Mouse (Mus musculus) hindbrain, embryonic 12.5 days (tissue): ENCODE data around the gene Uba52. TPM values are rescaled to one million over a fixed set of nuclear protein-coding genes. Genes with fewer than 3 reads are reported as not detected.

ENCODE experiments used
- ATAC-seq: fragments of 200-750 bp; cut with Nextera tagmentation; 2 replicates; pipeline ENCODE4 v1.8.0; 2017; ENCODE audit warnings: moderate TSS enrichment; ENCODE audit not compliant: low FRiP score
- H3K27ac ChIP-seq: fragments of 300-500 bp; sonication (generic); 2 replicates; pipeline ENCODE4 v1.5.1; 2016; ENCODE audit warnings: mild to moderate bottlenecking
- H3K27me3 ChIP-seq: fragments of 300-500 bp; sonication (generic); 2 replicates; pipeline ENCODE4 v1.6.1; 2016; ENCODE audit warnings: mild to moderate bottlenecking
- H3K36me3 ChIP-seq: fragments of 300-500 bp; sonication (generic); 2 replicates; pipeline ENCODE4 v1.6.1; 2016; ENCODE audit warnings: mild to moderate bottlenecking
- H3K4me1 ChIP-seq: fragments of 300-500 bp; sonication (generic); 2 replicates; pipeline ENCODE4 v1.6.1; 2016
- H3K4me2 ChIP-seq: fragments of 300-500 bp; sonication (generic); replicated peaks from 2 replicates; pipeline ENCODE4 v1.6.1; 2016; ENCODE audit warnings: mild to moderate bottlenecking
- H3K4me3 ChIP-seq: fragments of 300-500 bp; sonication (generic); 2 replicates; pipeline ENCODE4 v1.5.1; 2016; ENCODE audit warnings: mild to moderate bottlenecking
- H3K9ac ChIP-seq: fragments of 300-500 bp; sonication (generic); 2 replicates; pipeline ENCODE4 v1.6.1; 2016; ENCODE audit warnings: mild to moderate bottlenecking, moderate library complexity
- H3K9me3 ChIP-seq: fragments of 300-500 bp; sonication (generic); replicated peaks from 2 replicates; pipeline ENCODE4 v1.6.1; 2016; ENCODE audit warnings: mild to moderate bottlenecking
- WGBS: fragments of 180-500 bp; shearing (Covaris S2); methylation state at CpG from one replicate; pipeline ENCODE4 v1.1.7; 2016; 5-methylcytosine and 5-hydroxymethylcytosine counted together
- polyA plus RNA-seq: library from polyadenylated mRNA; unstranded; fragments of >200 nt; fragmentation: Nextera tagmentation; extraction: Ambion mirVana; gene quantifications from 2 replicates; pipeline ENCODE4 v1.2.1, GENCODE M21; 2016

The Uba52 gene
- polyA plus RNA-seq, 1 experiment from 2014 or later, result 755 TPM

DNA sequence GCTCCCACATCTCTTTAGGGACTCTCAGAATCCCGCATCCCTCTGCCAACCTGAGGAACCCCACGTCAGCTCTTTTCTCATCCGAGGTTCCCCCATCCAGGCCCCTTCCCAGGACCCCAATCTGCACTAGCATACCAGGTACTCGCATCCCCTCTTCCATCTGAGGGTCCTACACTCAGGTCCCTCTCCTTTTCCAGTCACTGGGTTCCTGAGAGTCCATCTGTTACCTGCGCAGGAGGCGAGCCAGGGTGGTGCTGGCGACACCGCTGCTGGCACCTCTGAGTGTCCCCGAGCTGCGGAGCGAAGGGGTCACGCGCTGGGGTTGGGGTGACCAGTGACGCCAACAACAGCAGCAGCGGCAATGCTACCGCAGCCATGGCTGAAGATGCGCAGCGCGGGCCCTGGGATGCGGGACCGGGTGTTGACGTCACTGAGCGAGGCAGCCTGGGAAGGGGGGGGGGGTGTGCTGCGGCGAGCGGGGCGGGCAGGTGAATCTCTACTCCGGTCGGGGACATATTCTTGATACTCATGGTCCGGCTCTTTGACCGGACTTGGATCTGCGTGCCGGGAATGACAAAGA lies 23.6 kb downstream of the Uba52 start, which contains the start of gene Tmem59l:
Gene Tmem59l (minus strand): TSS at position 418 of the 580 bp plus-strand sequence.
- peaks cover 99% of the 10 kb centered on the region for H3K27me3 ChIP-seq
- peak within 1 kb of the TSS; percentile 69 for H3K9ac ChIP-seq
- H3K4me1 ChIP-seq, result peaks cover 33% of the 10 kb centered on the region
- peak; percentile 51; the same call in 1 of the 2 replicates for ATAC-seq
- H3K27ac ChIP-seq, result no peak within 1 kb of the TSS
- peak within 1 kb of the TSS; percentile 70 for H3K4me2 ChIP-seq
- H3K4me3 ChIP-seq, result peak within 1 kb of the TSS; percentile 45
- 3% methylated on average over 33 of the region's 33 CpGs for WGBS
- H3K9me3 ChIP-seq, result no peaks in the 10 kb centered on the region
- H3K36me3 ChIP-seq, result no peaks in the 10 kb centered on the region

DNA sequence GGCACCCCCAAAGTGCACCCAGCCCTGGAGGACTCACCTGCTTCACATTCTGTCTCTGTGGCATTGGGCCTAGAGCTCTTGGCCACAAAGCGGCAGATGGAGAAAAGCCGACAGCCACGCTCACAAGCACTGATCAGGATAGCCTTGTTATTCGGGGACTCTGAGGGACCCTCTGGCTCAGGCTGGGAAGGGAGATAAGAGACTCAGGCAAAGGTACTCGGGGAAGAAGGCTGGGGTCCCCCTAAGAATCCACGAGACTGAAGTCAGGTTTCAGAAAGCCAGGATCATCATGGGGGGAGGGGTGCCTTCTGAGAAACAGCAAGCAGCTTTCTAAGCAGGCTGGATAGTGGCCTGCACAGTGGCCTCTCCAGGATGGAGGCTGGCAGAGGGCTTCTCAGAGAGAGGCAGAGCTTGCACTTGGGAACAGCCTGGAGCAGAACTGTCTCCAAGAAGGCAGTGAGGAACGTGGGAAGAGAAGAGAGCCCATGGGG lies 24.4 kb downstream of the Uba52 start:
- no peaks in the 10 kb centered on the region for H3K9me3 ChIP-seq
- H3K27ac ChIP-seq, result no peak overlapping the region
- H3K36me3 ChIP-seq, result no peaks in the 10 kb centered on the region
- peaks cover 33% of the 10 kb centered on the region for H3K4me1 ChIP-seq
- H3K9ac ChIP-seq, result peak overlapping the region; percentile 69; the same call in 1 of the 2 replicates
- ATAC-seq, result no peak
- H3K4me3 ChIP-seq, result peak overlapping the region; percentile 45; the same call in 1 of the 2 replicates
- WGBS, result 51% methylated on average over 7 of the region's 7 CpGs
- H3K4me2 ChIP-seq, result peak overlapping the region; percentile 70
- H3K27me3 ChIP-seq, result peaks cover 98% of the 10 kb centered on the region

- no peak overlapping the region for H3K4me3 ChIP-seq
- ATAC-seq, result no peak
- no peak overlapping the region for H3K4me2 ChIP-seq
- H3K27me3 ChIP-seq, result peaks cover 83% of the 10 kb centered on the region
- H3K36me3 ChIP-seq, result no peaks in the 10 kb centered on the region
- peaks cover 14% of the 10 kb centered on the region for H3K4me1 ChIP-seq
- H3K27ac ChIP-seq, result no peak overlapping the region
- no peaks in the 10 kb centered on the region for H3K9me3 ChIP-seq
- 56% methylated on average over 2 of the region's 2 CpGs for WGBS
- H3K9ac ChIP-seq, result no peak overlapping the region
Observed at GRCm38 (mm10) chr8:70482943-70483342, 27.7 kb downstream of the Uba52 start.

- Histone ChIP-seq H3K4me1 (peaks cover 7% of the 10 kb centered on the region), H3K4me3 (no peak overlapping the region), H3K9me3 (no peaks in the 10 kb centered on the region), H3K27ac (no peak overlapping the region), H3K27me3 (peaks cover 78% of the 10 kb centered on the region), H3K36me3 (no peaks in the 10 kb centered on the region), H3K4me2 (no peak overlapping the region), H3K9ac (no peak overlapping the region)
- 66% methylated on average over 3 of the region's 3 CpGs for WGBS
- ATAC-seq, result no peak
Observed at GRCm38 (mm10) chr8:70481908-70482307, 28.7 kb downstream of the Uba52 start.

- WGBS, result 2% methylated on average over 21 of the region's 21 CpGs
- H3K4me2 ChIP-seq, result peak overlapping the region; percentile 81
- 0 out of 2 replicates have a peak overlapping the region, but pooled peaks have one; percentile 85 for H3K9ac ChIP-seq
- peak; percentile 23 for ATAC-seq
- no peaks in the 10 kb centered on the region for H3K9me3 ChIP-seq
- peak overlapping the region; percentile 82 for H3K4me3 ChIP-seq
- H3K4me1 ChIP-seq, result peaks cover 6% of the 10 kb centered on the region
- H3K27ac ChIP-seq, result no peak overlapping the region
- peaks cover 34% of the 10 kb centered on the region for H3K27me3 ChIP-seq
- no peaks in the 10 kb centered on the region for H3K36me3 ChIP-seq
Observed at GRCm38 (mm10) chr8:70477269-70477982, 33.2 kb downstream of the Uba52 start.

- Histone ChIP-seq H3K27ac (peak within 1 kb of the TSS; percentile 40; the same call in 1 of the 2 replicates), H3K9me3 (no peaks in the 10 kb centered on the region), H3K9ac (peak within 1 kb of the TSS; percentile 85), H3K4me1 (peaks cover 6% of the 10 kb centered on the region), H3K4me3 (peak within 1 kb of the TSS; percentile 82), H3K27me3 (peaks cover 26% of the 10 kb centered on the region), H3K4me2 (peak within 1 kb of the TSS; percentile 81), H3K36me3 (no peaks in the 10 kb centered on the region)
- under 1% methylated on average over 51 of the region's 53 CpGs for WGBS
- peak; percentile 81 for ATAC-seq
Observed at GRCm38 (mm10) chr8:70476333-70477268, 34.0 kb downstream of the Uba52 start, which contains the start of gene Klhl26. Gene Klhl26, minus strand, starts transcription at chr8:70476968.

DNA sequence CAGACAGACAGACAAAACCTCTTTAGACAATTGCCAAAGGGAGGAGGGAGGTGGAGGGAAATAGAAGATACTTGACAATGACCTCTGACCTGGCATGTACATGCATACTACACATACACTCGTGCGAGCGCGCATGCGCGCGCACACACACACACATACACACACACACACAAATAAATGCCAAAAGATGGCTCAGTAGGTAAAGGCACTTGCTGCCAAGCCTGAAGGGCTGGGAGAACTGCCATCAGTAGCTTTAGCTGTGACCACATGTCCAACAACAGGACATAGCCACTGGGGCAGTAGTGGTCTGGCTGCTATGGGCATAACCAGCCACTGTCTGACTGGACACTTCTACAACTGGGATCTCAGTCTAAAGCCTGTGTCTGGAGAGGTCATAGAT lies 38.7 kb downstream of the Uba52 start:
- 98% methylated on average over 7 of the region's 7 CpGs for WGBS
- Histone ChIP-seq H3K4me3 (no peak overlapping the region), H3K36me3 (no peaks in the 10 kb centered on the region), H3K4me2 (no peak overlapping the region), H3K27me3 (no peaks in the 10 kb centered on the region), H3K9me3 (no peaks in the 10 kb centered on the region), H3K27ac (no peak overlapping the region), H3K9ac (no peak overlapping the region), H3K4me1 (peaks cover 11% of the 10 kb centered on the region)
- no peak for ATAC-seq

GRCm38 (mm10) chr8:70469938-70470337 lies 40.7 kb downstream of the Uba52 start:
- Histone ChIP-seq H3K4me2 (no peak overlapping the region), H3K4me1 (peaks cover 5% of the 10 kb centered on the region), H3K27ac (no peak overlapping the region), H3K9me3 (no peaks in the 10 kb centered on the region), H3K4me3 (no peak overlapping the region), H3K9ac (no peak overlapping the region), H3K36me3 (peaks cover 3% of the 10 kb centered on the region; the same call in 1 of the 2 replicates), H3K27me3 (no peaks in the 10 kb centered on the region)
- WGBS, result 51% methylated on average over 2 of the region's 2 CpGs
- ATAC-seq, result no peak

- H3K4me3 ChIP-seq, result no peak overlapping the region
- H3K9me3 ChIP-seq, result no peaks in the 10 kb centered on the region
- H3K4me1 ChIP-seq, result peaks cover 5% of the 10 kb centered on the region
- H3K27me3 ChIP-seq, result no peaks in the 10 kb centered on the region
- 0 out of 2 replicates have a peak, but pooled peaks have one; percentile 22 for ATAC-seq
- H3K36me3 ChIP-seq, result peaks cover 3% of the 10 kb centered on the region; the same call in 1 of the 2 replicates
- no peak overlapping the region for H3K4me2 ChIP-seq
- no peak overlapping the region for H3K9ac ChIP-seq
- 47% methylated on average over 10 of the region's 10 CpGs for WGBS
- H3K27ac ChIP-seq, result no peak overlapping the region
Observed at GRCm38 (mm10) chr8:70469295-70469916, 41.2 kb downstream of the Uba52 start.

DNA sequence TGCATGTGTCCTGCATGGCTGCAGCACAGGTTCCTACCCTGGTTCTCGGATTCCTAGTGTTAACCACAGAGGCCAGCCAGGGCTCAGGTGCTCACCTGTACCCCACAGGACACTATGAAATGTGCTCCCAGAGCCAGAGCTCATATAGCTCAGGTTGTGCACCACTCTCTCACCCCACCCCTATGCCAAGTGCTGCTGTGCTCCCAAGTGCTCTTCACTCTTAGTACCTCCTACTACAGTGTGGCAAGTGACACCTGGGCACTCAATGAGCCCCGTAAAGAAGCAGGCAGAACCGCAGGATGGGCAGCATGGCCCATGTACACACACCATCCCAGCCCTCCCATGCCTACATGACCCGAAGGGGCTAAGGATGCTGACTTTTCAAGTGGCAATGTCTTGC lies 41.9 kb downstream of the Uba52 start:
- H3K9me3 ChIP-seq, result no peaks in the 10 kb centered on the region
- H3K4me2 ChIP-seq, result no peak overlapping the region
- no peaks in the 10 kb centered on the region for H3K27me3 ChIP-seq
- H3K4me1 ChIP-seq, result peaks cover 7% of the 10 kb centered on the region
- 88% methylated on average over 4 of the region's 4 CpGs for WGBS
- no peak overlapping the region for H3K4me3 ChIP-seq
- no peak overlapping the region for H3K9ac ChIP-seq
- ATAC-seq, result no peak
- 0 out of 2 replicates have a peak overlapping the region, but pooled peaks have one; percentile 25 for H3K27ac ChIP-seq
- H3K36me3 ChIP-seq, result peaks cover 3% of the 10 kb centered on the region; the same call in 1 of the 2 replicates

GRCm38 (mm10) chr8:70467907-70468306 lies 42.7 kb downstream of the Uba52 start:
- H3K27me3 ChIP-seq, result no peaks in the 10 kb centered on the region
- H3K9ac ChIP-seq, result no peak overlapping the region
- 68% methylated on average over 1 of the region's 1 CpGs for WGBS
- H3K4me1 ChIP-seq, result peaks cover 12% of the 10 kb centered on the region
- peaks cover 3% of the 10 kb centered on the region; the same call in 1 of the 2 replicates for H3K36me3 ChIP-seq
- no peak overlapping the region for H3K4me2 ChIP-seq
- H3K4me3 ChIP-seq, result no peak overlapping the region
- no peaks in the 10 kb centered on the region for H3K9me3 ChIP-seq
- H3K27ac ChIP-seq, result no peak overlapping the region
- ATAC-seq, result no peak
